Mouse (Mus musculus): ENCODE measurements around the gene Gm20518.

GRCm38 (mm10) chr16:17828867-17829266 is 62.6 kb downstream of the Gm20518 start:
- no peak for TF ChIP-seq CTCF (IDR thresholded peaks at IDR 0.05 in 2 of 3, conservative IDR thresholded peaks at IDR 0.05 in 1 of 3; ENCODE audit: control insufficient read depth in 1 of 3, insufficient read depth in 1 of 3, low read depth in 2 of 3, low read length in 3 of 3, poor library complexity in 1 of 3, severe bottlenecking in 1 of 3)
- TF ChIP-seq E2F4 (IDR thresholded peaks at IDR 0.05; ENCODE audit: borderline replicate concordance, low read depth, low read length) = no peak
- TF ChIP-seq POLR2A (IDR thresholded peaks at IDR 0.05; ENCODE audit: control insufficient read depth in 1 of 2, insufficient read depth in 1 of 2, low read depth in 1 of 2, low read length in 2 of 2, poor library complexity in 1 of 2) = no peak
- no peak for TF ChIP-seq POLR2AphosphoS5 (IDR thresholded peaks at IDR 0.05; ENCODE audit: borderline replicate concordance, low read depth, low read length)
- TF ChIP-seq MAX (IDR thresholded peaks at IDR 0.05; ENCODE audit: low read length) = no peak
- TF ChIP-seq ZNF384 (IDR thresholded peaks at IDR 0.05; ENCODE audit: low read depth, low read length) = no peak
- TF ChIP-seq USF1 (IDR thresholded peaks at IDR 0.05; ENCODE audit: low read depth, low read length) = no peak
- no peak for TF ChIP-seq EP300 (IDR thresholded peaks at IDR 0.05; ENCODE audit: low read depth in 1 of 2, low read length in 2 of 2)
- TF ChIP-seq ELF1 (IDR thresholded peaks at IDR 0.05; ENCODE audit: low read depth, low read length) = no peak
- no peak for TF ChIP-seq GATA1 (IDR thresholded peaks at IDR 0.05; ENCODE audit: low read depth, low read length)

Data from MEL (cell line).